Mouse (Mus musculus) 416B (cell line): ENCODE data around the gene Olfr1381.
"Not testable (repeated sequence)": the region's sequence is repeated elsewhere in the genome, so short reads cannot be mapped to it uniquely, and the experiment has no call there.

Experiments used
- DNase-seq: peaks from one replicate; pipeline ENCODE4 v3.0.0; 2011; ENCODE audit warnings: low read depth

Olfr1381 gene

GRCm38 (mm10) chr11:49543149-49543548, at the start of gene Olfr1381:
TSS of gene Olfr1381 (plus strand) at chr11:49543449.
- DNase-seq, result not testable (repeated sequence)

GRCm38 (mm10) chr11:49518086-49518485, 25.2 kb upstream of the Olfr1381 start:
- DNase-seq, result no peak

- no peak for DNase-seq
These were observed 23.9 kb upstream of the Olfr1381 start, which contains the start of gene Olfr1383 for GRCm38 (mm10) chr11:49519348-49519747. TSS of gene Olfr1383 (plus strand) at chr11:49519648.

- no peak for DNase-seq
These were observed 15.3 kb upstream of the Olfr1381 start, which contains the start of gene Olfr1382 for GRCm38 (mm10) chr11:49527947-49528346. TSS of gene Olfr1382 (plus strand) at chr11:49528247.

- DNase-seq, result no peak
These were observed 10.5 kb upstream of the Olfr1381 start for GRCm38 (mm10) chr11:49532761-49533160.

GRCm38 (mm10) chr11:49536631-49537030, 6.6 kb upstream of the Olfr1381 start:
- DNase-seq, result peak; percentile 16

- peak; percentile 43 for DNase-seq
These were observed 10.8 kb downstream of the Olfr1381 start for GRCm38 (mm10) chr11:49554033-49554432.

- not testable (repeated sequence) for DNase-seq
These were observed 13.3 kb downstream of the Olfr1381 start, which contains the start of gene Olfr1380 for GRCm38 (mm10) chr11:49556578-49556977. TSS of gene Olfr1380 (plus strand) at chr11:49556878.

GRCm38 (mm10) chr11:49575054-49575453, 31.8 kb downstream of the Olfr1381 start:
- DNase-seq, result peak; percentile 31

- DNase-seq, result peak; percentile 21
These were observed 37.2 kb downstream of the Olfr1381 start for GRCm38 (mm10) chr11:49580452-49580851.

GRCm38 (mm10) chr11:49590213-49590612, 47.0 kb downstream of the Olfr1381 start:
- no peak for DNase-seq

- peak; percentile 12 for DNase-seq
These were observed 53.9 kb downstream of the Olfr1381 start for GRCm38 (mm10) chr11:49597149-49597548.
